Mouse (Mus musculus): ENCODE measurements around the gene Ispd.

DNA sequence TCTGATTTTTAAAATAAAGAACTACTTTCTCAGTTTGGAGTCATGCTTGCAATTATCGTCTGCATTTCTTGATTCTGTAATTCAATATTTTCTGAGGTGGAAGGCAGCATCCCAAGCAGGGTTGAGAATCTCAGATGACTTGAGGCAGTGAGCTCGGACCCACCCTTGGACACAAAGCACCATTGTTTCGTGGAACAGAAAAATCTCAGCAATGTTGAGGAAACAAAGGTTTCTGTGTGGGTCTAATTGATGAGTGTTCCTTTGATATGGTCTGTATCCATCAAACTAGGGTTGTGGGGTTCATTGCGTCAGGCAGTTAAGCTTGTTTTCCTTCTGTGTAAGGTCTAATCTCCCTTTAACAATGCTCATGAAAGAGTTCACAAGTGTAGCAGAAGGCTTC is 37.1 kb upstream of the Ispd start:
- TF ChIP-seq CTCF (IDR thresholded peaks at IDR 0.05; ENCODE audit: control insufficient read depth, insufficient read depth, insufficient read length): no peak
- TF ChIP-seq MAX (IDR thresholded peaks at IDR 0.05): no peak
- no peak for TF ChIP-seq MYOD1 (IDR thresholded peaks at IDR 0.05; ENCODE audit: control insufficient read depth, insufficient read length, low read depth)
- no peak for TF ChIP-seq USF1 (IDR thresholded peaks at IDR 0.05; ENCODE audit: low read depth)
- TF ChIP-seq CEBPB (IDR thresholded peaks at IDR 0.05; ENCODE audit: low read depth): no peak
